Mouse (Mus musculus): ENCODE measurements around the gene Ech1.

- TF ChIP-seq CTCF (conservative IDR thresholded peaks at IDR 0.05; ENCODE audit: insufficient read depth, insufficient read length, low read depth, low read length) (no peak), POLR2A (IDR thresholded peaks at IDR 0.05; ENCODE audit: low read depth, low read length) (no peak)
Observed at GRCm38 (mm10) chr7:28832137-28832536, 7.1 kb downstream of the Ech1 start.

Measured in kidney, adult 2 months (tissue).